Mouse (Mus musculus): Measurements from ENCODE around the gene Afap1. TPM values are rescaled to one million over a fixed set of nuclear protein-coding genes. Genes with fewer than 3 reads are reported as not detected.
A peak's percentile ranks its signal among the peaks of the same experiment; 100 is the strongest.

Afap1 gene
- polyA plus RNA-seq, 1 experiment from 2014 or later, result 21.6 TPM

GRCm38 (mm10) chr5:35985611-35986010 lies 92.5 kb downstream of the Afap1 start:
- Histone ChIP-seq H3K9me3 (no peaks in the 10 kb centered on the region), H3K9ac (no peak overlapping the region), H3K4me2 (no peak overlapping the region), H3K36me3 (peaks cover 79% of the 10 kb centered on the region), H3K27ac (0 out of 2 replicates have a peak overlapping the region, but pooled peaks have one; percentile 3), H3K27me3 (no peaks in the 10 kb centered on the region), H3K4me3 (no peak overlapping the region), H3K4me1 (peaks cover 13% of the 10 kb centered on the region)
- ATAC-seq (ENCODE audit: insufficient number of reproducible peaks, low FRiP score, low TSS enrichment, low read depth), result no peak
- 84% methylated on average over 8 of the region's 8 CpGs for WGBS

- 90% methylated on average over 8 of the region's 8 CpGs for WGBS
- Histone ChIP-seq H3K4me1 (no peaks in the 10 kb centered on the region), H3K4me3 (no peak overlapping the region), H3K27ac (no peak overlapping the region), H3K27me3 (no peaks in the 10 kb centered on the region), H3K9me3 (no peaks in the 10 kb centered on the region), H3K4me2 (no peak overlapping the region), H3K9ac (no peak overlapping the region), H3K36me3 (peaks cover 82% of the 10 kb centered on the region)
- no peak for ATAC-seq (ENCODE audit: insufficient number of reproducible peaks, low FRiP score, low TSS enrichment, low read depth)
These were observed 95.0 kb downstream of the Afap1 start for GRCm38 (mm10) chr5:35988085-35988484.

DNA sequence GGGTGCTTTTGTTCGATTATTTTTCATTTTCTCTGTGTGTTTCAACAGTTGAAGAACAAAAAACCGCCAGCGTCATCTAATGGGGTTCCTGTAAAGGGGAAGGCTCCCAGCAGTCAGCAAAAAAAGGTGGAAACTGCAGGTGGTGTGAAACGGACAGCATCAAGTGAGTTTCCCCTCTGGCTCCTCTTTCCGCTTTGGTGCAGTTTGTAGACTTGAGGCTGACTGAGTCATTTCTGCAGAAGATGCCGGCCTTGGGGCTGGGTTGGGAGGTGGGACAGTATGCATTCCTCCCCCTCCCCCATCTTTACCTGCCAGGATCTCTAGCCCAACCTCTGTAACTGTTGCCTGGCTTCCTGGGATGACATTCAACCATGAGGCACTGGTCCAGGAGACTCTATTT lies 96.4 kb downstream of the Afap1 start:
- Histone ChIP-seq H3K27ac (no peak overlapping the region), H3K27me3 (no peaks in the 10 kb centered on the region), H3K4me2 (no peak overlapping the region), H3K36me3 (peaks cover 82% of the 10 kb centered on the region), H3K9me3 (no peaks in the 10 kb centered on the region), H3K4me1 (no peaks in the 10 kb centered on the region), H3K4me3 (no peak overlapping the region), H3K9ac (no peak overlapping the region)
- WGBS, result 80% methylated on average over 6 of the region's 6 CpGs
- ATAC-seq (ENCODE audit: insufficient number of reproducible peaks, low FRiP score, low TSS enrichment, low read depth), result no peak

DNA sequence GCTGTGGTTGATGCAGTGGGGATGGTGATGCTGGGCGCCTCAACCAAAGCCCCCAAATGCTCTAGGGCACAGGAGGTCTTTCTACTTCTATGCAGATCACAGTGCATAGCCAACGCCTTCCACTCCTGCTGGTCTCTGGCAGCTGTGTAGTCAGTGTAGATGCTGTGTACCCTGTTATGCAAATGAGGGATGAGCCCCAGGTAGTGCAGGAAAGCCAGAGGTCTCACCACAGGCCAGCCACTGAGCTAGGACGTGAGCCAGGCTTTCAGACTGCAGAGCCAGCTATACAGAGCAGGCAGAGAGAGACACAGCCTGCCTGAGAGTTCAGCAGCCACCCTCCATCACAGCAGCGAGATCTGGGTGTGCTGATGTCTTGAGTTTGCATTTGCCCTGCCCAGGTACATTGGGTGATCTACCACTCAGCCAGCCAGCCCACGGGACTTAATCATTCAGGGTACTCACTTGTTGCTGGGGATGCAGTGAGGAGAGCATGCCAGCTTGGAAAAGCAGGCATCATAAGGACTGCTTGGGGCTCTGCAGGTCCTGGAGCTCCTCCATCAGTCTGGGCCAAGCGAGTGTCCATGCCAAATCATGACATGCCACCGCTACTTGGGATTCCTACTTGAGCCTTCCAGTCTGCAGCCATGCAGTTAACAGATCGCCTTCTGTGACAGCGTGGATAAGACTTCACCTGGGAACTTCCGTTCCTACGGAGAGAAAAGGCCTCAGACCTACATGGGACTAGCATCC lies 97.0 kb downstream of the Afap1 start:
- no peak overlapping the region for H3K9ac ChIP-seq
- no peak for ATAC-seq (ENCODE audit: insufficient number of reproducible peaks, low FRiP score, low TSS enrichment, low read depth)
- no peak overlapping the region for H3K27ac ChIP-seq
- H3K4me1 ChIP-seq, result no peaks in the 10 kb centered on the region
- H3K4me2 ChIP-seq, result no peak overlapping the region
- H3K9me3 ChIP-seq, result no peaks in the 10 kb centered on the region
- peaks cover 78% of the 10 kb centered on the region for H3K36me3 ChIP-seq
- WGBS, result 83% methylated on average over 11 of the region's 11 CpGs
- no peaks in the 10 kb centered on the region for H3K27me3 ChIP-seq
- no peak overlapping the region for H3K4me3 ChIP-seq

DNA sequence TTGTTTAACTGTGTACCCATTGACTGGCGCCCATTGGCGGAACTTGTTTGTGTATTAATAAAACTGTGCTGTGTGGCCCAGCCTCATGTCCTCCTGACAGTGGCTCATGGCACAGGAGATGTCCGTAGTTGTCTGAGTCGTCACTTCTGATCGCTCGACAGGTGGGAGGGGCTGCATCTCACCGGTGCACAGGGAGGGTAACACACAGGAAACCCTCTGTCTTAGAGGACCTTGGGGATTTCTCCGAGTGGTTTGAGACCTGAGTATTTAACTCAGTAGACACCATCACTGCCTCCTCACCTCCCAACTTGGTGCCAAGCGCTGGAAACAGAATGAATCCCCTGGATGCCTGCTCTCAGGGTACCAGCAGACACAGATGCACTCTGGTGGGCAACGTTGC lies 110.7 kb downstream of the Afap1 start:
- WGBS, result 85% methylated on average over 10 of the region's 10 CpGs
- H3K36me3 ChIP-seq, result peaks cover 41% of the 10 kb centered on the region
- H3K9me3 ChIP-seq, result no peaks in the 10 kb centered on the region
- ATAC-seq (ENCODE audit: insufficient number of reproducible peaks, low FRiP score, low TSS enrichment, low read depth), result no peak
- no peak overlapping the region for H3K4me3 ChIP-seq
- no peaks in the 10 kb centered on the region for H3K4me1 ChIP-seq
- H3K9ac ChIP-seq, result no peak overlapping the region
- H3K27ac ChIP-seq, result no peak overlapping the region
- no peaks in the 10 kb centered on the region for H3K27me3 ChIP-seq
- H3K4me2 ChIP-seq, result no peak overlapping the region

DNA sequence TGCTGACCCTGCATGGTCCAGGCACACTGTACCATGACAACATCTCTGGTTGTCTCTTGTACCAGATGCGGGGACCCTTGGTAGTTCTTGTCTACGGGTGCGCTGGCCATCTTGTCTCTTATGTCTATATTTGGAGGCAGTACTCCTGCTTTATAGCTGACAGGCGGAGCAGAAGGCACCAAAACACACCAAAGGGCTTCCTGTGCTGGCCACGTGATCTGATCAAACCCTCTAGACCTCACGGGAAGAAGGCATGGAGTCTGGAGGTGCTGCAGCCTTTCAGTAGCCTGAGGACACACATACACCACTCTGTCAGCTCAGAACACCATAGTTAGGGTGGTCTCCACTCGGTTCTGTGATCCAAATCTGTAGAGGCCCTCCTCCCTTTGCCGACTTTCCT lies 113.0 kb downstream of the Afap1 start:
- Histone ChIP-seq H3K27ac (no peak overlapping the region), H3K4me1 (no peaks in the 10 kb centered on the region), H3K36me3 (peaks cover 19% of the 10 kb centered on the region), H3K4me2 (no peak overlapping the region), H3K9me3 (no peaks in the 10 kb centered on the region), H3K9ac (no peak overlapping the region), H3K4me3 (no peak overlapping the region), H3K27me3 (no peaks in the 10 kb centered on the region)
- ATAC-seq (ENCODE audit: insufficient number of reproducible peaks, low FRiP score, low TSS enrichment, low read depth), result no peak
- 70% methylated on average over 8 of the region's 8 CpGs for WGBS

DNA sequence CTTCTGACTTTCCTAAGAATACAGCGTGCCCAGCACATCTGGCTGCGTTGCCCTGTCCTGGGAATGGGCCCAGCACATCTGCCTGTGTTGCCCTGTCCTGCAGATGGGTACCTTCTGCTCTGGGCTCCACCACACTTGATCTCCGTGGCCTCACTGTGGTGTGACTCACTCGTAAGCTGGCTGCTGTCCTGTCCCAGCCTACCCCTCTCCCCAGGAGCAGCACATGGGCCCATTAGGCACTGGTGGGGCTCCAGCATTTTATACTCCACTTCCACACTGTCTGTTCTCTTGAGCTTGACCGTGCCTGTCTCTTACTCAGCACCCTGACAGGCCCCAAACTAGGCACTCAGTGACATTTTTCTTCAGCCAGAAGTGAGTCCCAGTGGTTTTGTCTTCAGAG lies 113.5 kb downstream of the Afap1 start:
- no peaks in the 10 kb centered on the region for H3K27me3 ChIP-seq
- H3K9me3 ChIP-seq, result no peaks in the 10 kb centered on the region
- ATAC-seq (ENCODE audit: insufficient number of reproducible peaks, low FRiP score, low TSS enrichment, low read depth), result no peak
- no peaks in the 10 kb centered on the region for H3K4me1 ChIP-seq
- H3K4me3 ChIP-seq, result no peak overlapping the region
- no peak overlapping the region for H3K9ac ChIP-seq
- H3K36me3 ChIP-seq, result peaks cover 15% of the 10 kb centered on the region
- no peak overlapping the region for H3K27ac ChIP-seq
- 67% methylated on average over 5 of the region's 5 CpGs for whole genome bisulfite sequencing
- no peak overlapping the region for H3K4me2 ChIP-seq

- Histone ChIP-seq H3K4me3 (no peak overlapping the region), H3K27ac (no peak overlapping the region), H3K36me3 (peaks cover 8% of the 10 kb centered on the region; the same call in 1 of the 2 replicates), H3K27me3 (no peaks in the 10 kb centered on the region), H3K9me3 (no peaks in the 10 kb centered on the region), H3K4me2 (no peak overlapping the region), H3K4me1 (no peaks in the 10 kb centered on the region), H3K9ac (no peak overlapping the region)
- ATAC-seq (ENCODE audit: insufficient number of reproducible peaks, low FRiP score, low TSS enrichment, low read depth), result no peak
- WGBS, result 78% methylated on average over 10 of the region's 10 CpGs
These were observed 114.5 kb downstream of the Afap1 start for GRCm38 (mm10) chr5:36007649-36008048.

DNA sequence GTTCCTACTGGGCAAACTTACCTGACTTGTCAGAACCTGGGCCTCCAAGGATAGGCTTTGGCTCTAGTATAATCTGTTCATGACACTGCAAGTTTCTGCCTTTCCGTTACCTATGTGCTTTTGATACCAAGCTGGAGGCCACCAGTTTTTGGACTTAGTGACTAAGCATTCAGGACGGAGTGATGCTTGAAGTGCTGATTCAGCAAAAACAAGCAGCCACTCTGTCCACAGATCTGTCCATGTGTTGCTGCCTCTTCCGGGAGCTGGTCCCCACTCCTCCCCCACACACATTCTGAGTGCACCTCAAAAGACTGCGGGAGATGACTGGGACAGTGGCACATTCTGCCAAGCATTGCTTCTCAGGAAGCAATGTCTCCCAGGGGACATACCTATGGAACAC lies 116.3 kb downstream of the Afap1 start:
- Histone ChIP-seq H3K9ac (no peak overlapping the region), H3K27ac (no peak overlapping the region), H3K4me3 (no peak overlapping the region), H3K4me2 (no peak overlapping the region), H3K27me3 (no peaks in the 10 kb centered on the region), H3K36me3 (no peaks in the 10 kb centered on the region), H3K4me1 (no peaks in the 10 kb centered on the region), H3K9me3 (no peaks in the 10 kb centered on the region)
- no peak for ATAC-seq (ENCODE audit: insufficient number of reproducible peaks, low FRiP score, low TSS enrichment, low read depth)
- WGBS, result 86% methylated on average over 4 of the region's 4 CpGs

- no peak for ATAC-seq (ENCODE audit: insufficient number of reproducible peaks, low FRiP score, low TSS enrichment, low read depth)
These were observed 125.2 kb downstream of the Afap1 start for GRCm38 (mm10) chr5:36018366-36018765.

GRCm38 (mm10) chr5:36021091-36021490 lies 128.0 kb downstream of the Afap1 start:
- 77% methylated on average over 3 of the region's 3 CpGs for WGBS
- H3K4me2 ChIP-seq, result no peak overlapping the region
- no peak overlapping the region for H3K9ac ChIP-seq
- peaks cover 58% of the 10 kb centered on the region for H3K36me3 ChIP-seq
- no peaks in the 10 kb centered on the region for H3K4me1 ChIP-seq
- no peaks in the 10 kb centered on the region for H3K27me3 ChIP-seq
- no peak for ATAC-seq (ENCODE audit: insufficient number of reproducible peaks, low FRiP score, low TSS enrichment, low read depth)
- H3K9me3 ChIP-seq, result no peaks in the 10 kb centered on the region
- no peak overlapping the region for H3K4me3 ChIP-seq
- H3K27ac ChIP-seq, result no peak overlapping the region

More at GRCm38 (mm10) chr5:36018366-36018765, 125.2 kb downstream of the Afap1 start:
- Histone ChIP-seq H3K9me3 (no peaks in the 10 kb centered on the region), H3K4me1 (no peaks in the 10 kb centered on the region), H3K4me3 (no peak overlapping the region), H3K27ac (no peak overlapping the region), H3K4me2 (no peak overlapping the region), H3K27me3 (no peaks in the 10 kb centered on the region), H3K36me3 (peaks cover 42% of the 10 kb centered on the region), H3K9ac (no peak overlapping the region)
- 92% methylated on average over 3 of the region's 3 CpGs for WGBS

GRCm38 (mm10) chr5:36022361-36022760 lies 129.2 kb downstream of the Afap1 start:
- no peaks in the 10 kb centered on the region for H3K27me3 ChIP-seq
- H3K9me3 ChIP-seq, result no peaks in the 10 kb centered on the region
- H3K4me2 ChIP-seq, result no peak overlapping the region
- no peak for ATAC-seq (ENCODE audit: insufficient number of reproducible peaks, low FRiP score, low TSS enrichment, low read depth)
- H3K27ac ChIP-seq, result no peak overlapping the region
- WGBS, result 92% methylated on average over 1 of the region's 1 CpGs
- peaks cover under 1% of the 10 kb centered on the region; the same call in 1 of the 2 replicates for H3K4me1 ChIP-seq
- H3K36me3 ChIP-seq, result peaks cover 56% of the 10 kb centered on the region
- no peak overlapping the region for H3K9ac ChIP-seq
- no peak overlapping the region for H3K4me3 ChIP-seq

All from limb, embryonic 15.5 days (tissue).